Mouse (Mus musculus) thymus, postnatal 36 days (tissue): ENCODE measurements around the gene Crtc3.

Source experiments
- DNase-seq, 2 experiments: peaks; one replicate each; pipeline ENCODE4 v3.0.0; 2022; ENCODE audit warnings: mixed read lengths in 2 of 2

Gene Crtc3

GRCm38 (mm10) chr7:80636953-80637800 is 51.5 kb downstream of the Crtc3 start:
- DNase-seq: no peak

GRCm38 (mm10) chr7:80636288-80636952 is 52.3 kb downstream of the Crtc3 start:
- peak in 1 of 2 experiments; percentile 44 for DNase-seq

GRCm38 (mm10) chr7:80635866-80636265 is 52.8 kb downstream of the Crtc3 start:
- no peak for DNase-seq

- no peak for DNase-seq
These were observed 53.9 kb downstream of the Crtc3 start for GRCm38 (mm10) chr7:80634741-80635140.

- DNase-seq: no peak
These were observed 55.0 kb downstream of the Crtc3 start for GRCm38 (mm10) chr7:80633635-80634034.

GRCm38 (mm10) chr7:80631993-80632392 is 56.7 kb downstream of the Crtc3 start:
- no peak for DNase-seq

GRCm38 (mm10) chr7:80631405-80631804 is 57.3 kb downstream of the Crtc3 start:
- peak; percentile 45 to 51 for DNase-seq

GRCm38 (mm10) chr7:80629369-80629768 is 59.3 kb downstream of the Crtc3 start:
- DNase-seq: no peak

- DNase-seq: peak; percentile 76 to 84
These were observed 59.9 kb downstream of the Crtc3 start for GRCm38 (mm10) chr7:80628708-80629183.

GRCm38 (mm10) chr7:80626943-80627342 is 61.7 kb downstream of the Crtc3 start:
- DNase-seq: no peak

- no peak for DNase-seq
These were observed 62.8 kb downstream of the Crtc3 start for GRCm38 (mm10) chr7:80625841-80626240.

GRCm38 (mm10) chr7:80623276-80623675 is 65.4 kb downstream of the Crtc3 start:
- no peak for DNase-seq

GRCm38 (mm10) chr7:80616096-80616495 is 72.6 kb downstream of the Crtc3 start:
- DNase-seq: no peak

GRCm38 (mm10) chr7:80614042-80614441 is 74.6 kb downstream of the Crtc3 start:
- DNase-seq: no peak

- DNase-seq: no peak
These were observed 76.4 kb downstream of the Crtc3 start for GRCm38 (mm10) chr7:80612191-80612787.

GRCm38 (mm10) chr7:80611646-80612045 is 77.0 kb downstream of the Crtc3 start:
- no peak for DNase-seq

- no peak for DNase-seq
These were observed 81.2 kb downstream of the Crtc3 start for GRCm38 (mm10) chr7:80607503-80607902.

- DNase-seq: no peak
These were observed 82.2 kb downstream of the Crtc3 start for GRCm38 (mm10) chr7:80606435-80606834.

- no peak for DNase-seq
These were observed 83.1 kb downstream of the Crtc3 start for GRCm38 (mm10) chr7:80605557-80605930.

GRCm38 (mm10) chr7:80604908-80605556 is 83.6 kb downstream of the Crtc3 start:
- no peak for DNase-seq

- DNase-seq: no peak
These were observed 86.1 kb downstream of the Crtc3 start for GRCm38 (mm10) chr7:80602574-80602973.

GRCm38 (mm10) chr7:80598436-80598985 is 90.2 kb downstream of the Crtc3 start:
- DNase-seq: no peak

- no peak for DNase-seq
These were observed 90.8 kb downstream of the Crtc3 start for GRCm38 (mm10) chr7:80597900-80598299.
